8 mouse cellular contexts compared by ENCODE assay signal in the genomic region with DNA sequence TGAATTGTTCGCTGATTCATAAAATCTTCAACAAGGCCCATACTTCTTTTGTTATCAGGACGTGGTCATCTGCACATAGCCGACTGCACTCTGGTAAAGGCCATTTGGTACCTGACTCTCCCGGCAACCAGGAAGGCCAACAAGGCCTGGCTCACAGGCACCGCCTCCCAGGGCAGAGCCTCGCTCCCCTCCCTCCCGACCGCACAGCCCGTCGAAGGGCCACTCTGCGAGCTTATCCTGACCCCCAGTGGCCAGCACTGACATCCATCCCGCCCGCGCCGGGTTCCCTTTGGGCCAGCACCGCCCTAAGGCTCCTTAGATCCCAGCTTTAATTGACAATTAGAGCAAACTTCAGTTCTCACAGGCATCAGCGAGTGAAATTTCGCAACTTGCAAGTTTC.
A peak's percentile ranks its signal among the peaks of the same experiment; 100 is the strongest.
DNase-seq lines count a peak whose midpoint lies in the region; ATAC-seq and TF ChIP-seq lines count a peak whose summit lies in the region.

No protein-coding gene starts in this region.

- H3K9me3 ChIP-seq in embryonic facial prominence, embryonic 13.5 days = no peaks in the 10 kb centered on the region
- no peaks in the 10 kb centered on the region for H3K9me3 ChIP-seq in heart, embryonic 10.5 days
- H3K9me3 ChIP-seq in liver, embryonic 14.5 days (ENCODE audit: control insufficient read depth, low read length) = no peaks in the 10 kb centered on the region
- H3K9me3 ChIP-seq in stomach, embryonic 16.5 days (replicated peaks; ENCODE audit: control insufficient read depth, low read length) = no peaks in the 10 kb centered on the region

- H3K27me3 ChIP-seq in embryonic facial prominence, embryonic 13.5 days = peaks cover 34% of the 10 kb centered on the region
- H3K27me3 ChIP-seq in heart, embryonic 10.5 days (ENCODE audit: insufficient read depth, poor library complexity, severe bottlenecking) = no peaks in the 10 kb centered on the region; the same call in 1 of the 2 replicates
- H3K27me3 ChIP-seq in liver, embryonic 14.5 days (ENCODE audit: control insufficient read depth, insufficient read depth, low read length) = no peaks in the 10 kb centered on the region; the same call in 1 of the 2 replicates
- H3K27me3 ChIP-seq in stomach, embryonic 16.5 days (ENCODE audit: control insufficient read depth, insufficient read depth, low read length) = no peaks in the 10 kb centered on the region

- no peaks in the 10 kb centered on the region for H3K36me3 ChIP-seq in embryonic facial prominence, embryonic 13.5 days
- no peaks in the 10 kb centered on the region for H3K36me3 ChIP-seq in heart, embryonic 10.5 days
- no peaks in the 10 kb centered on the region for H3K36me3 ChIP-seq in liver, embryonic 14.5 days (replicated peaks; ENCODE audit: control insufficient read depth, insufficient read depth, low read depth)
- no peaks in the 10 kb centered on the region for H3K36me3 ChIP-seq in stomach, embryonic 16.5 days (ENCODE audit: control insufficient read depth, insufficient read depth, low read length)

- DNase-seq in 3T3-L1 (ENCODE audit: low read depth, low spot score) = peak; percentile 73
- DNase-seq in adrenal gland, postnatal 10 days = peak; percentile 90
- peak; percentile 91 for DNase-seq in heart, embryonic 10.5 days (ENCODE audit: low spot score)
- peak; percentile 66 for DNase-seq in kidney, adult 9 months
- peak; percentile 14 to 43 (median 29) for DNase-seq in liver, embryonic 14.5 days (ENCODE audit: low read depth in 3 of 3, low spot score in 3 of 3)
- DNase-seq in natural killer cell, adult 2 months (ENCODE audit: low spot score in 2 of 2) = peak; percentile 64 to 69

- TF ChIP-seq EP300 in liver, embryonic 14.5 days (IDR thresholded peaks at IDR 0.05; ENCODE audit: low read depth) = no peak

- H3K4me2 ChIP-seq in embryonic facial prominence, embryonic 13.5 days = peak overlapping the region; percentile 55
- peak overlapping the region; percentile 54 for H3K4me2 ChIP-seq in liver, embryonic 14.5 days (ENCODE audit: low read depth)
- H3K4me2 ChIP-seq in stomach, embryonic 16.5 days (ENCODE audit: low read depth, low read length) = peak overlapping the region; percentile 48

- no peak overlapping the region for H3K27ac ChIP-seq in embryonic facial prominence, embryonic 13.5 days
- peak overlapping the region; percentile 75 for H3K27ac ChIP-seq in heart, embryonic 10.5 days
- H3K27ac ChIP-seq in liver, embryonic 14.5 days = no peak overlapping the region
- H3K27ac ChIP-seq in stomach, embryonic 16.5 days (ENCODE audit: low read length) = no peak overlapping the region

- peaks cover 52% of the 10 kb centered on the region for H3K4me1 ChIP-seq in embryonic facial prominence, embryonic 13.5 days
- peaks cover 19% of the 10 kb centered on the region for H3K4me1 ChIP-seq in heart, embryonic 10.5 days
- H3K4me1 ChIP-seq in liver, embryonic 14.5 days (replicated peaks; ENCODE audit: control insufficient read depth in 2 of 2, insufficient read depth in 2 of 2, low read length in 1 of 2) = peaks cover 0 to 4% of the 10 kb centered on the region in 2 experiments; a peak in 1 of 4 replicates
- H3K4me1 ChIP-seq in stomach, embryonic 16.5 days (ENCODE audit: control insufficient read depth, insufficient read depth, low read length) = no peaks in the 10 kb centered on the region

- 3% methylated on average over 18 of the region's 18 CpGs for WGBS in embryonic facial prominence, embryonic 13.5 days
- 3% methylated on average over 18 of the region's 18 CpGs for WGBS in heart, embryonic 10.5 days
- WGBS in liver, embryonic 14.5 days (ENCODE audit: insufficient replicate concordance) = 2% methylated on average over 18 of the region's 18 CpGs
- 2% methylated on average over 18 of the region's 18 CpGs for WGBS in stomach, embryonic 16.5 days

- TF ChIP-seq CTCF in liver, embryonic 14.5 days (IDR thresholded peaks at IDR 0.05; ENCODE audit: low read depth) = peak; percentile 81

- H3K9ac ChIP-seq in embryonic facial prominence, embryonic 13.5 days = peak overlapping the region; percentile 49; the same call in 1 of the 2 replicates
- no peak overlapping the region for H3K9ac ChIP-seq in liver, embryonic 14.5 days (replicated peaks)
- peak overlapping the region; percentile 57 for H3K9ac ChIP-seq in stomach, embryonic 16.5 days (ENCODE audit: low read length)

- peak overlapping the region; percentile 29 for H3K4me3 ChIP-seq in embryonic facial prominence, embryonic 13.5 days
- H3K4me3 ChIP-seq in heart, embryonic 10.5 days = peak overlapping the region; percentile 56
- peak overlapping the region; percentile 12 to 26 for H3K4me3 ChIP-seq in liver, embryonic 14.5 days (ENCODE audit: insufficient read depth in 1 of 2, low read depth in 2 of 2, low read length in 2 of 2)
- H3K4me3 ChIP-seq in stomach, embryonic 16.5 days (replicated peaks; ENCODE audit: low read length) = peak overlapping the region; percentile 36

- ATAC-seq in embryonic facial prominence, embryonic 13.5 days (ENCODE audit: insufficient number of reproducible peaks, insufficient read depth, low FRiP score, low TSS enrichment, low read depth) = peak; percentile 82
- peak; percentile 84 for ATAC-seq in liver, embryonic 14.5 days (ENCODE audit: insufficient read depth)
- ATAC-seq in stomach, embryonic 16.5 days (ENCODE audit: insufficient read depth, low FRiP score) = peak; percentile 93

Comparison
In these comparisons a context has a peak if more than half of its experiments do, and no peak if none do; other contexts are left out.
1. DNase-seq: peak in every context shown above with its lines; median percentile 91 in heart, embryonic 10.5 days; 90 in adrenal gland, postnatal 10 days; 73 in 3T3-L1; 66 in natural killer cell, adult 2 months; 66 in kidney, adult 9 months; 29 in liver, embryonic 14.5 days.